Mouse (Mus musculus): Measurements from ENCODE around the gene Slk. TPM values are rescaled to one million over a fixed set of nuclear protein-coding genes. Genes with fewer than 3 reads are reported as not detected.
"Not testable (repeated sequence)": the region's sequence is repeated elsewhere in the genome, so short reads cannot be mapped to it uniquely, and the experiment has no call there.

The Slk gene
- total RNA-seq, 2 experiments from 2014 or later, result 91.4 to 94.4 TPM

DNA sequence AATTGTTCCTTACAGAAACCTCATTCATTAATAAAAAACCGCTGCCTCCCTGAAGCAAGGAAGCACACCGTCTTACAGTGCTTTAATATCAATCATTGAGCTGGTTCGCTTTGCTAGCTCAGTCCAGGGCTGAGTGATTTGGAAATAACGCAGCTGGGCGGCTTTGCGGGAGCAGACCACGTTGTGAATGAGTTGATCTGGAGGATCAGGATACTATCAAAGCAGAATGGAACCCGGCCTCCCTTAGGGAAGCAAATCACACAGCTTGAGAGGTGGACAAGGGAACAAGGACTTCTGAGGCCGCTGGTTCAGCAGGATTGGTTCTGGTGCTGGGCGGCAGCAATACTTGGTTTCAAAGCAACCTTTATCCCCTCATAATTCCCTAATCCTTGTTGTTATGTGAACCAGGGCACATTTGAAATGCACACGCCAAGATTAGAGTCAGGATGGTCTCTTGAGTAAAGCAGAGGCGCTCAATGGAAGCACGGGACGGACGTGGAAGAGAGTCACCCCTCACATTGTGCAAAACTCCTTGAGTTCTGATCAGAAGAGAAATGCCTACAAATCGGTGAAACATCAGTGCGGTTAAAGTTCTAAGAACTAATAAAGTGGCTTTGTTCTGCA is 14.3 kb upstream of the Slk start:
- intact Hi-C loops (cut with DNase I), result no loop called here
- no peak for DNase-seq

DNA sequence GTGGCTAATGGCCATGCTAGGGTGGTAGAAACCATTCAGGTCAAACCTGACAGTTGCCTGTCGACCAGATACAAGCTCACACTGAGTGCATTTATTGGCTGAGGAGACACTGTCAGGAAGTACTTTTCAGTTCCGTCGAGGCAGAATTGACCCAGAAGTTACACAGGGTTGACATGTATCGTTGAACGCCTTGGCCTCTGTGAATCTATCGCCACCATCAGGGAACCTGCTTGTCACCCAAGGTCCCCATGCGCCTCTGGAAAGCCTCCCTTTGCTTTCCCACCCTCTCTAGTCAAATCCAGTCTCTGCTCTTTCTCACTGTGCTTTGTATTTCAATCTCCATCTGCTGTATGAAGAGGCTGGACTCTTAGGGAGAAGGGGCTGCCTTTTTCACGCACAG is 13.5 kb upstream of the Slk start:
- intact Hi-C loops (cut with DNase I), result no loop called here
- DNase-seq, result no peak

DNA sequence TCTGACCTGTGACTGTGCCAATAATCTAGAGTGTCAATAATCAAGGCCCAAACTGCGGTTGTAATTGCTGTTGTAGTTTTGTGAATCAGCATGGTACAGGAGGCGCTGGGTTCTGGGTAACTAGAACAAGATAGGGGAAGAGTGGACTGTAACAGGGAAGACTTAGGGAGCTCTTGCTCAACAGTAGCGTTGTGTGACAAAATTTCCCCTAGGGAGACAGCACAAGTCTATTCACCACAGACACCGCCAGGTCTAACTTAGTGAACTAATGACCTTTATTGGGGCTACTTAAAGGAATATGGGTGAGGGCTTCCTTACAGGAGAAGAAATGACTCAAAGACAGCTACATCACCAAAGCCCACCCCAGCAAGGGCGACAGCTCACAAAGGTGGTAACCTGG is 9.4 kb upstream of the Slk start:
- no peak for DNase-seq
- intact Hi-C loops (cut with DNase I), result no loop called here

DNA sequence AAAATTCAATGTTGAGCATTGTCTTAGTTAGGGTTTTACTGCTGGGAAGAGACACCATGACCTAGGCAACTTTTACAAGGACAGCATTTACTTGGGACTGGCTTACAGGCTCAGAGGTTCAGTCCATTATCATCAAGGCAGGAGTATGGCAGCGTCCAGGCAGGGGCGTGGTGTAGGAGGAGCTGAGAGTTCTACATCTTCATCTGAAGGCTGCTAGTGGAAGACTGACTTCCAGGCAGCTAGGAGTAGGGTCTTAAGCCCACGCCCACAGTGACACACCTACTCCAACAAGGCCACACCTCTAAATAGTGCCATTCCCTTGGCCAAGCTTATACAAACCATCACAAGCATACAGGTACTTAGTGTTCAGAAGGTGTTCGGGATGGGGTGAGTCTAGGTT is 7.5 kb upstream of the Slk start:
- intact Hi-C loops (cut with DNase I), result not testable (repeated sequence)

DNA sequence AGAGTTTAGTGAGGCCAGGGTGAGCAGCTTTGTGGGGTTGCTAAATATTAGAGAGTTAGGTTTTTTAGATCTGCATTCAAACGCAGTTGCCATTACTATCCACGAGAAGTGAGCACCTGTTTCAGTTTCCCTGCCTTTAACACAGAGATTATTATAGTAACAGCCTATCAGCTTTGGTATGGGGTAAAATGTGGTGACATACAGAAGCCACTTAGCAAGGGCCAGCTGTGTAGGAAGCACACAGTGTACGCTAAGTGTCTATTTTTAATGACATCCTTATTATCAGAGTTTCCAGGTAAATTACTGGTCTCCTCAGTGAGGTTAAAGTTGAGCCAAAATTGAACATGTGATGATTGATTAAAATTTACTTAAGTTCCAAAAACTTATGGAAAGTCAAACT is 5.8 kb upstream of the Slk start:
- no peak for DNase-seq
- intact Hi-C loops (cut with DNase I), result no loop called here

More for the DNA sequence above, 7.5 kb upstream of the Slk start:
- DNase-seq, result not testable (repeated sequence)

DNA sequence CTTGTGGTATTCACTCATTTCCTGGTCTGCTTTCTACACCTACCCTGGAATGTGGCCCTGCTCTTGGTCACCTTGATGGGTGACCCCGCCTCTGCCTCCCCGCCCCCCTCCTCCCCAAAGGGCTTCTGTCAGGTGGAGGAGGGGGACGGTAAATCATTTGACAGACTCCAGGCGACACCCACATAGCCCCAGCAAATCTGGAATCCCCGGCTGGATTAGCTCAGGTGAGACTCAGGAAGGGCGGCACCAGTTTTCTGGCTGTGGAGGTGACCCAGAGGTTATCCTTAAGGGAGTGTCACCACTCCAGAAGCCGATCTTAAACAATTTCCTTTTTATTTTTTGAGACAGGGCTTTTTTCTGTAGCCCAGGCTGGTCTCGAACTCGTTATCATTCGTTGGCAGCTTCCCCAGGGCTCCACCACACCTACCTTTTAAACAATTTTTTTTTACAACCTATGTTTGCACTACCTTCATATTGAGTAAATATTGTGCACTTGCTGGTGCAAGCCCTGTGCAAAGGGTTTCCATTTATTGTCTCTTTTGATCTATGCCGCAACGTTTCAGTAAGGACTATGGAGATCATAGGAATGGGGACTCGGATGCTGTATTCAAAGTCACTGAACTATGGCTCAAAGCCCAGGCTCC is 775 bp upstream of the Slk start:
- no peak for DNase-seq
- intact Hi-C loops (cut with DNase I), result loop anchor here (1.0 to 2.0 kb wide), 2 partner anchors 40 to 68 kb away; no protein-coding TSS in a partner anchor

DNA sequence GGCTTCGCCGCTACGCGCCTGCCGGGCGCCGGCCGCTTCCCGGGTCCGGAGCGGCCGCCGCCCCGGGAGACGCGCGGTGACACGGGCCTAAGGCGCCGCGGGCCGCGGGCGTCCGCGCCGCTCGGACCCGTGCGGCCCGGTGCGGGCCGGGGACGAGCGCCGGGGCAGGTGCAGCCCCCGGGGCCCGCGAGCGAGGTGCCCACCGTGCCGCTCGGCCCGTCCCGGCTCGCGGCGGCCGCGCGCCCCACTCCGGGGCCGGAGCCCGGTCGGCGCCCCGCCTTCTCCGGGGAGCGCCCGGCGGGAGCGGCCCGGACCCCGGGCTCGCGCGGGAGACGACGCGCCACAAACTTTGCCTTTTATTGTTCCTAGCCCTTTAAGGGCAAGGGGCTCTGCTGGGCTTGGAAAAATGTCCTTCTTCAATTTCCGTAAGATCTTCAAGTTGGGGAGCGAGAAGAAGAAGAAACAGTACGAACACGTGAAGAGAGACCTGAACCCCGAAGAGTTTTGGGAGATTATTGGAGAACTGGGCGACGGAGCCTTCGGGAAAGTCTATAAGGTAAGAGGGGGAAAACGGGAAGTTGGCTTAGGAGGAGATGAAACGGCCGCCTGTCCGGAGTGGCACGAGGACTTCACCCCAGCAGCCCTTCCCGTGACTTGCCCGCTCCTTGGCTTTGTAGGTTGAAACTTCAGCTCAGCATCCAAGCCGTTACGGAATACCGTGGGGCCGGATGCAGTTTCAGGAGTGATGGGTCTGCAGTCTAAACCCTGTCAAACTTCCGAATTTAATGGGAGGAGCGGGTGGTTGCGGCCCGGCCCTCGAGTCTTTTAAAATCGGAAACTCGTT is 532 bp downstream of the Slk start:
- peak; percentile 43 to 66 for DNase-seq
- intact Hi-C loops (cut with DNase I), result loop anchor here (1.0 to 5.0 kb wide), 4 partner anchors 37 to 151 kb away; partner anchors contain the start of gene Sfr1

DNA sequence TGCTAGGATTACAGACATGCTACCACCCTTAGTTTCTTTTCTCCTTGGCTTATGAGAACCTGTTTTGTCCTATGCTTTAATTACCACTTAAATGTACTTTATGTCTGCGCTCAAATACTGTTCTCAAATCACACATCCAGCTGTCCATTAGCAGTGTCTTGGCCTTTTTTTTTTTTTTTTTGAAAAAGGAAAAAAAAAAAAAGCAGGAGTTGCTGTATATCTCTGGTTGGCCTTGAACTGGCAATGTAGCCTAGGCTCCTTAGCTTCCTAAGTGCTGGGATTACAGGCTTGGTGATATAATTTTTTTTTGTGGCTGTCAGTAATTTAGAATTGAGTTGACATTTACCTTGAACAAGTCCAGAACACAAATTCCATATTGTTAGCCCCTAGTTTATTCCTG is 6.3 kb downstream of the Slk start:
- DNase-seq, result no peak
- intact Hi-C loops (cut with DNase I), result loop anchor here (1.0 kb wide), 1 partner anchor 50 kb away; no protein-coding TSS in a partner anchor

DNA sequence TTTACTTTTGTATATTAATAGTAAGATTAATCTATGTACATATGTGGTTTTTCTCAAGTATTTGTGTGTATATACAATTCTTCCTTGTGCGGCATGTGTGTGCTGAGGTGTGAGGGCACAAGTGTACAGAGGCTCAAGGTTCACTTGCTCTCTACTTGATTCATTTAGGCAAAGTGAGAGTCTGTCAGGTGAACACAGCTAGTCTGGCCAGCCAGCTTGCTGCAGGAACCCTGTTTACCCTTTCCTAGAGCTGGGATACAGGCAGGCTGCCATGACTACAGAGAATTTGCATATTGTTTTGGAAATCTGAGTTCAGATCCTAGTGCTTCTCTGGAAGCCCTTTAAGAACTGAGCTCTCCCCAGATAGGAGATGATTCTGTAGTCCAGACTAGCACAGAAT is 7.5 kb downstream of the Slk start:
- intact Hi-C loops (cut with DNase I), result no loop called here

DNA sequence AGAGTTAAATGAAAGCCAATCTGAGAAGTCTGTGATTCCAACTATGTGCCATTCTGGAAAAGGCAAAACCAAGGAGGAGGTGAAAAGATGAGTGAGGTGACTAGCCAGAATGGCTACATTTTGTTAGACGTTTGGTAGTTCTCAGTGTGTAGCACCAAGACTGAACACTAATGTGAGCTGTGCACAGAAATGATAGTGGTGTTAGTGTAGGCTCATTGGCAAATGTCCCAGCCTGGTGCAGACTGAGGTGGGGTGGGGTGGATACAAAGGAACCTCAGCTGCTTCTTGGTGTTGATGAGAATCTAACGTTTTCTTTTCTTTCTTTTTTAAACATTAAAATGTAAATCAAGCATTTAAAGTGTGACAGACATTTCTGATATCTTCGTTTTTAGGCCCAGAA is 29.0 kb downstream of the Slk start:
- intact Hi-C loops (cut with DNase I), result no loop called here
- no peak for DNase-seq

More for the DNA sequence above, 7.5 kb downstream of the Slk start:
- no peak for DNase-seq

DNA sequence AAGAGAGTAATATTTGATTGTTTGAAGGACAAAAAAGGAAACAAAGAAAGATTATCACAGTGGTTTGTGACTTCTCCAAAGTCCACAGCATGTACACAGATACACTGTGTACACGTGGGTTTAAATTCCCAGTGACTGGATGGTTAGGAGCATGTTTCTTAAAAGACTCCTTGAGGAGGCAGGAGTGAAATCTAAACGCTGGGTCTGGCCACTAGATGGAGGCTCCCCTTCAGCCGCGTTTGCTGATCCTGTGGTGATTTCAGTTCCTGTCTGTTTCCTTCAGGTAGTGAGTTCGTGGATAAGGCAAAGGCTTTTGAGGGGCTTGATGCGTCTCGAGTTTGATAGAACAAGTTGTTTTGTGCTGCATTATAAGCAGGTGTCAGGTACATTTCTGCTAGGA is 34.0 kb downstream of the Slk start:
- no peak for DNase-seq
- intact Hi-C loops (cut with DNase I), result no loop called here

DNA sequence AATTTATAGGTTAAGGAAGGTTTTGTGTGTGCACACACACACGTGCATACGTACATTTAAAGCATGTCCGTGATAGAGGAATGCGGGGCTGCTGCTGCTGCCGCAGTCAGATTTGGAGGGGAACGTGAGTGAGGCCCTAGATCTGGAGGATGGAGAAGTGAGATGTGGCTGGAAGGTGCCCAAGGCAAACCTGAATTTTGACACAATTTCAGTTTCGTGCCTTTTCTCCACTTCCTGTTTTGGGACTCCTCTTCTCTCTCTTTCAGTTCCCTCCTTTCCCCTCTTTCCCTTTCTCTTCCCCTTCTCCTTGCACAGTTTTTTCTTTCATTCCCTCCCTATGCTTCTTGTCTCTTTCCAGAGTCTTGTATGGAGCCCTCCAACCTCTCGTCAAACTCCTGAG is 42.0 kb downstream of the Slk start:
- no peak for DNase-seq
- intact Hi-C loops (cut with DNase I), result no loop called here

DNA sequence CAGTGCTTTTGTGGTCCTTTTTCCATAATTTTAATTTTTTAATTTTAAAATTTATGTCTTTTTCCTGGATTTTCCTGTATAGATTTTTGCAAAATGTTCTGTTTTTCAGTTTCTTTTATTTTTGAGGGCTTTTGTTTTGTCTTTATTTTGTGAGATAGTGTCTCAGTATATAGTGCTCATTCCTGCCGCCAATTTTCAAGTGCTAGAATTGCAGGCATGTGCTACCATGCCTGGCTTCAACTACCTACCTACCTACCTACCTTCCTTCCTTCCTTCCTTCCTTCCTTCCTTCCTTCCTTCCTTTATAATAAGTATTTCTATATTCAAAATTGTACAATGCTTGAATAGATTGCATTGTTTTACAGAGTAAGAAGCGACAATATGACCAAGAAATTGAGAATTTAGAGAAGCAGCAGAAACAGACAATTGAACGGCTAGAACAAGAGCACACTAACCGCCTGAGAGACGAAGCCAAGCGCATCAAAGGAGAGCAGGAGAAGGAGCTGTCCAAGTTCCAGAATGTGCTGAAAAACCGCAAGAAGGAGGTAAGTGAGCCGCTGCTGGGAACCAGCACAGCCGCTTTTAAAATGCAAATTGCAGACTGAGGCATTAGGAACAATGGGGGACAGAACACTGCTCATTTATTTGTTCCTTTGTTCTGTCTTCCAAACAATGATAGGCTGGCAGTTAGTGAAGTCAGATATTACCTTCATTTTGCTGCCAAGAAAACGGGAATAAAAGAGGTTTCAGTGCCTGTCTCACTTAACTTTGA is 45.6 kb downstream of the Slk start:
- intact Hi-C loops (cut with DNase I), result no loop called here

DNA sequence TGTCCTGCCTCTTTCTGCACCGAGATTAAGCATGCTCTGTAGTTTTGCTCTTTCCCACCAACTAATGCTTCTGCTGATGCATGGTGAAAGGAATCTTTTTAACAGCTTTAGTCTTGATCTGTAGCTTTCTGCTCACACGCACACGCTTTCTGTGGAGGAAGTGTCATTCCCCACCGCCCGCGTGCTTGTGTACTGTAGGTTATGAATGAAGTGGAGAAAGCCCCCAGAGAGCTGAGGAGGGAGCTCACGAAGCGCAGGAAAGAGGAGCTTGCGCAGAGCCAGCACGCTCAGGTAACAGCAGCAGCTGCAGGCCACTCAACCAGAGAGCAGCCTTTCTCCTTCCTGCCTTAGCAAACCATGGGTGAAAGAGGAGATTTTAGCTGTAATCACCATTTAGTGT is 48.0 kb downstream of the Slk start:
- intact Hi-C loops (cut with DNase I), result no loop called here
- DNase-seq, result no peak

More for the DNA sequence above, 45.6 kb downstream of the Slk start:
- no peak for DNase-seq

DNA sequence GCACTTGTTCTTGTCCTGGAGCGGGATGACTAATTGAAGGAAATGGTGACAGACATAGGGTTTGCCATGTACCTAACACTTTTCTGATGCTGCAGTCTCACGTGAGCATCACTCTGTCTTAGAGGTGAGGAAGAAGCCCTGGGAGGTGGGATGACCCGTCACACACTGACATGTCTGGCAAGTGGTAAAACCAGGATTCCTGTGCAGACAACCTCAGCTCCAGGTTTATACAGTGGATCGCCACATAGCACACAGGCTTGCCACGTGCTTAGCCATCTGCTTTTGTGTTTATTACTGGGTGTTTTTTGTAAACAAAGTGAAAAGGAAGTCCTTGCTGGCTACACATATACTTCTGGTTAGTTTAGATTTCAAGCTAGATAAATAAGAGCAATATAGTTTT is 49.6 kb downstream of the Slk start:
- no peak for DNase-seq
- intact Hi-C loops (cut with DNase I), result no loop called here

DNA sequence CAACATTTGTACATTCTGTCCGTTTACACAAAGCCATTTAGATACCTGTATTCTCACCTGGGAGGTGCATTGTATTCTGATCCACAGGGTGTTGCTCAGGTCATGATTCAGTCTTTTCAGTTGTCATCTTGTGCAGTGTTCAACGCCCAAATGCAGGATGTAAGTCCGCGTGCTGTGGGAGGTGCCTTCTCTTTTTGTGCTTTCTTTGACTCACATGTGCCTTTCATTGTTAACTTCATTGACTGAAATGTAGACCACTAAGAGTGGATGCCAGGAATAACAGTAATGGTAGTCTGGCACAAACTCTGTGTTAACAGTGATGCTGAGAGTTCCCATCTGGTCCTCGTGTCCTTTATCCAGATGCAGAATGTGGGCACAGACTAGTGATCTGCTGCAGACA is 50.9 kb downstream of the Slk start:
- intact Hi-C loops (cut with DNase I), result no loop called here
- DNase-seq, result no peak

DNA sequence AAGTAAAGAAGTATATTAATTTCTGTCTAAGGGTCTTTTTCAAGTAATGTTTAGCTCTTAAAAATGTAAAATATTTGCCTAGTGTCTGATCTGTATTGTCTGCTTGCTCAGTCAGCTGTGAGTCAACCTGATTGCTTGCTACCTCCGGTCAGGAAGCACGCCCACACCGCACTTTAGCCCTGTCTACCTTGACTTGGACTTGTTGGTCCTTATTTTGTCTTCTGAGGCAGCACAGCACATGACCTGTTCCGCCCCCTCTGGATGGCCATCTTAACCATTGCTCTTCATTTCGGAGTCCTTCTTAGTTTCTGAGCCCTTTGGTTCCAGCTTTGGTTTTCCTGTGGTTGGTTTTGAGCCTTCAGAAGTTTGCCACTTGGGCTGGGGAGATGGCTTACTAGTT is 52.3 kb downstream of the Slk start:
- no peak for DNase-seq
- intact Hi-C loops (cut with DNase I), result no loop called here

DNA sequence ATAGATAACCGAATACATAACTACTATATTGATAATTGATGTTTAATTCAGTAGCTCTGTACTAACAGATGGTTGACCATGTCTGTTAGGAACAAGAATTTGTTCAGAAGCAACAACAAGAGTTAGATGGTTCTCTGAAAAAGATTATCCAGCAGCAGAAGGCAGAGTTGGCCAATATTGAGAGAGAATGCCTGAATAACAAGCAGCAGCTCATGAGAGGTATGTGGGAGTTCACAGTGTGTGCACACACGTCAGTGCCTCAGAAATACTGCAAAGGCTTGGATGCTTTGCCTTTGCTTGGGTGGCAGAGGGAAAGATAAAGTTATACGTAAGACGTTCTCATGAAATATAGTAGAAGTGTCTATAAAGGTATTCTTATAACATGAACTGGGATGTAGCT is 55.9 kb downstream of the Slk start:
- no peak for DNase-seq
- intact Hi-C loops (cut with DNase I), result no loop called here

DNA sequence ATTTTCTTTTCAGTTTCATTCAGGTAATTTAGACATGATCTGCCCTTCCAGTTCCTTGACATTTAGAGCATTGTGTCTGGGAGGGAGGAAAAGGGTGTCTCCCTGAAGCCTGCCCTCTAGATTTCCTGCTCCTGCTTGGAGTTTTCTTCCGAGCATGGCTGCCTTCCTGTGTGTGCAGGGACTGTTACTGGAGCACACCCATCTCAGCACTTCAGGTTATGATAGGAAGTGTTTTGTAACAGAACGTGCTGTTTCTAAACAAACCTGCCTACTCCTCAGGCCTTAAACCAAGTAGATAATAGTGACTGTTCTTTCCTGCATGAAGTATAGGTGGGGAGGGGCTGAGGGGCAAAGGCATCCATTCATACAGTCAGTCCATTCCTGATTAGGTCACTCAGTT is 64.4 kb downstream of the Slk start:
- DNase-seq, result no peak
- intact Hi-C loops (cut with DNase I), result no loop called here

DNA sequence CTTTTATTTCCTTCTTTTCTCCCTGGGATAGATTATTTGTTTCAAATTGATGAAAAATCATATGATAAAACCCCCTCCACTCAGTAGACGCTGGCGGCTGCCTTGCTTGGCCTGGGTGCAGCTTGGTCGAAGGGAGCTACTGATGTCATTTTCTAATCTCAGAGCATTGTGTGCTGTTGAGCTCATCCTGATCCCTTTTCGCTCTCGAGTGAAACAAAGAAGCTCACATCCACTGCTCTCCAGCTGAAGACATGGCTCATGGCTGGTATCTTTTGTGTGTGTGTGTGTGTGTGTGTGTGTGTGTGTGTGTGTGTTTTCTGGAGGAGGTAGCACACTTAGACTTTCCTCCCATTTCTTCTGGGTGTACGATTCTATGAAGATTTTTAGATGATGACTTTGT is 66.1 kb downstream of the Slk start:
- no peak for DNase-seq
- intact Hi-C loops (cut with DNase I), result no loop called here

Measured in heart, postnatal 36 days (tissue).